Mouse (Mus musculus) neutrophil, adult 65 days (primary cell): ENCODE measurements around the gene Slc2a12. TPM values are rescaled to one million over a fixed set of nuclear protein-coding genes. Genes with fewer than 3 reads are reported as not detected.

Experiments
- total RNA-seq: library from RNA; stranded (reverse); gene quantifications from 2 replicates; pipeline ENCODE4 v1.2.4, GENCODE M21; 2023

The Slc2a12 gene
- total RNA-seq, result not detected in 2 replicates

GRCm38 (mm10) chr10:22644853-22645491, at the start of gene Slc2a12:
Gene Slc2a12, plus strand, starts transcription at chr10:22645011.

DNA sequence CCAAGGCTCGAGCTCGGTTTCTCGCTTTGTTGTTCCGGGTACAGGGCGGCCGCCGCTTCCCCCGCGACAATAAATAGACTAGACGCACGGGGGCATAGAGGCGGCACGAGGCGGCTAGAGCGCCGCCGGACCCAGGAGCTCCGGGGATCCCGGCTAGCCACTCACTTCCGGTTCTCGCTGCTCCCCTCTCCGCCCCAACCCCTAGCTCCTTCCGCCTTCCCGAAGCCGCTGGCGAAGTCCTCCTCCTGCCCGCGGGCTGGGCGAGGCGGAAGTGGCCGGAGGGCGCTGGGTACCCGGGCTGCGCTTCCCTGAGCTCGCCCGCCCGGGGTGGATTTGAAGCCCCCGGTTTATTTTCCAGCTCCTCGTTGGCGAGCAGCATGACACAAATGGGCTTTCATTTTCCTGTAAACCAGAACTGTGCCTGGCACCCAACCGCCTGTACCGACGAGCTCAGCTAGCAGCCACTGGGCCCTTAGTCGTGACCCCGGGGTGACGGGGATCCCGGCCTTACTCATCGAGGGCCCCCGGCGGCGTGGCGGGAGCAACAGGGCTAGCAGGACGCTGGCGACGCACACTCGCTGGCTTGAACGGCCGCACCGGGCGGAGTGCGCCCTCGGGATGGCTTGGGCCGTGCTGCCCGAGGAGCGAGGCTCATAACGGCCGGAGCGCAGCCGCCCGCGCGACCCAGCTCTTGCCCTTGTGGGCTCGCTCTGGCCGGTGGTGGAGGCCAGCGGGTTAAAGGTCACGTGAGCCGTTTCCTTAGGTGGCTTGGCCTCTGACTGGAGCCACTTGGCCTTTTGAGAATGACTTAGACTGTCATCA, 86.7 kb downstream of the Slc2a12 start, which contains the start of gene Tbpl1:
Tbpl1 (minus strand) TSS at position 667 of the 822 bp plus-strand sequence.

Other genes with a start within 250 kb of the Slc2a12 start
- 42.2 and 50.8 TPM in 2 replicates for gene Tbpl1, start 86.9 kb downstream of the Slc2a12 start, total RNA-seq
- gene Tcf21, start 175.2 kb downstream of the Slc2a12 start, total RNA-seq, result not detected in 2 replicates